Mouse (Mus musculus) stomach, embryonic 15.5 days (tissue): ENCODE data around the gene Sult2a8. TPM values are rescaled to one million over a fixed set of nuclear protein-coding genes. Genes with fewer than 3 reads are reported as not detected.
"Not testable (repeated sequence)": the region's sequence is repeated elsewhere in the genome, so short reads cannot be mapped to it uniquely, and the experiment has no call there.

ENCODE experiments used
- ATAC-seq: fragments of 200-750 bp; cut with Nextera tagmentation; 2 replicates; pipeline ENCODE4 v1.8.0; 2017; ENCODE audit warnings: low read depth, moderate number of reproducible peaks, moderate TSS enrichment; ENCODE audit not compliant: insufficient read depth, low FRiP score
- H3K27ac ChIP-seq: fragments of 300-500 bp; sonication (generic); 2 replicates; pipeline ENCODE4 v1.5.1; 2015; ENCODE audit warnings: mild to moderate bottlenecking, inconsistent platforms
- H3K27me3 ChIP-seq: fragments of 300-500 bp; sonication (generic); replicated peaks from 2 replicates; pipeline ENCODE4 v1.6.1; 2015; ENCODE audit warnings: inconsistent platforms
- H3K36me3 ChIP-seq: fragments of 300-500 bp; sonication (generic); 2 replicates; pipeline ENCODE4 v1.6.1; 2015; ENCODE audit warnings: inconsistent platforms
- H3K4me1 ChIP-seq: fragments of 300-500 bp; sonication (generic); 2 replicates; pipeline ENCODE4 v1.6.1; 2015; ENCODE audit warnings: inconsistent platforms
- H3K4me2 ChIP-seq: fragments of 300-500 bp; sonication (generic); 2 replicates; pipeline ENCODE4 v1.6.1; 2015; ENCODE audit warnings: mild to moderate bottlenecking, inconsistent platforms
- H3K4me3 ChIP-seq: fragments of 300-500 bp; sonication (generic); replicated peaks from 2 replicates; pipeline ENCODE4 v1.5.1; 2015; ENCODE audit warnings: inconsistent platforms
- H3K9ac ChIP-seq: fragments of 300-500 bp; sonication (generic); 2 replicates; pipeline ENCODE4 v1.6.1; 2015; ENCODE audit warnings: inconsistent platforms
- H3K9me3 ChIP-seq: fragments of 300-500 bp; sonication (generic); 2 replicates; pipeline ENCODE4 v1.6.1; 2016; ENCODE audit warnings: inconsistent platforms
- WGBS: fragments of 180-500 bp; shearing (Covaris S2); methylation state at CpG from one replicate; pipeline ENCODE4 v1.1.7; 2015; 5-methylcytosine and 5-hydroxymethylcytosine counted together
- polyA plus RNA-seq: library from polyadenylated mRNA; unstranded; fragments of >200 nt; fragmentation: Nextera tagmentation; extraction: Ambion mirVana; gene quantifications from 2 replicates; pipeline ENCODE4 v1.2.1, GENCODE M21; 2015

Gene Sult2a8
- 0.14 and 0.72 TPM in 2 replicates for polyA plus RNA-seq

DNA sequence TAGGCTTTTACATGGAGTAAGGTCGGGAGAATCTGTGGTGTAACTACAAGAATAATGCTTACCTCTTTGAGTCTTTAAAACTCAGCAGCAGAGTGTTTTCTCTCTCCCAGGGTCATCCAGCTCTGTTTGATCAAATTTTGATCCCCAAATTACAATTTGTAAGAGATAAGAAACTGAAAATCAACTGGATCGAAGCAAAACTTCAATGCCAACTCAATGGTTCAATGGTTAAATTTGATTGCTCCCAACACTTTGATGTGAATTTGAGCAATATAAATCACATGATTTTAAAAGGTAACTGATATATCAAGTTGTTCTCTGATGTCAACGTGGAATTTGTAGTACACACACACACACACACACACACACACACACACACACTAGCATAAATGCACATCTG lies at the start of gene Sult2a8:
Sult2a8 (minus strand) TSS at position 236 of the 400 bp plus-strand sequence.
- Histone ChIP-seq H3K4me3 (no peak within 1 kb of the TSS), H3K4me2 (no peak within 1 kb of the TSS), H3K9ac (no peak within 1 kb of the TSS), H3K27ac (no peak within 1 kb of the TSS), H3K4me1 (no peaks in the 10 kb centered on the region), H3K36me3 (no peaks in the 10 kb centered on the region), H3K27me3 (no peaks in the 10 kb centered on the region), H3K9me3 (no peaks in the 10 kb centered on the region)
- no peak for ATAC-seq
- WGBS: 61% methylated on average over 3 of the region's 3 CpGs

DNA sequence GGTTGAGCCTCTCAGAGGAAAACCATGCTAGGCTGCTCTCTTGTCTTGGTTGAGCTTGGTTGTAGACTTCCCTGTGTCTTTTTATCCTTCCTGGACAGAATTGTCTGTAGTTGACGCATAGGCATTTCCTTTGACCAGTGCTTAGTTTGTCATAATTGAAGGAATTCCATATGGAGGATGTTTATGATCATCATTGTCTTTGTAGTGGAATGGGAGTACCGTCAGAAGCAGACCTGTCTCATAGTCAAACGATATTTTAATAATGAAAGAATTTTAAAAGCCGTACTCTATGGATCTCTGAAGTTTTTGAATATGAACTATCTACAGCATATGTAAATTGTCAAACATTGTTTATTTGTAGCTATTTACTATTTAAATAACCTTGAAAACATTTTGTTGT lies 47.6 kb upstream of the Sult2a8 start, which contains the start of gene Sult2a7:
Sult2a7 (minus strand) TSS at position 101 of the 400 bp plus-strand sequence.
- Histone ChIP-seq H3K9ac (no peak within 1 kb of the TSS), H3K4me1 (no peaks in the 10 kb centered on the region), H3K27me3 (no peaks in the 10 kb centered on the region), H3K27ac (no peak within 1 kb of the TSS), H3K4me3 (no peak within 1 kb of the TSS), H3K36me3 (no peaks in the 10 kb centered on the region), H3K9me3 (no peaks in the 10 kb centered on the region), H3K4me2 (no peak within 1 kb of the TSS)
- WGBS: 88% methylated on average over 4 of the region's 4 CpGs
- ATAC-seq: no peak

DNA sequence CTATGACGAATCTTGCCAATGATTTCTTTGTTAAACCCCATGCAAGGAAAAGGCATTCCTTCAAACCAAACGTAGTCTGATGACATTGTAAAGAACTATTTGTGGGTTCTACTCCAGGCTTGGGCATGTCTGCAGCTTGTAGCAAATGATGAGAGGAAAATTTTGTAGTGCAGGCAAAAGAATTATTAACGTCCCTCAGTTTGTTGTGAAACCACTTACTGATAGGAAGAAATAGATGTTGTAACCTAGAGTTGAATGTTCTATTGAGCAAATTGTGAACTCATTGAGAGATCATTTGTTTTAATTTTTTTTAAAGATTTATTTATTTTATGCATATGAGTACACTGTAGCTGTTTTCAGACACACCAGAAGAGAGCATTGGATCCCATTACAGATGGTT lies 46.3 kb upstream of the Sult2a8 start:
- Histone ChIP-seq H3K4me3 (no peak overlapping the region), H3K27ac (no peak overlapping the region), H3K4me2 (no peak overlapping the region), H3K27me3 (no peaks in the 10 kb centered on the region), H3K4me1 (no peaks in the 10 kb centered on the region), H3K9ac (no peak overlapping the region), H3K36me3 (no peaks in the 10 kb centered on the region), H3K9me3 (no peaks in the 10 kb centered on the region)
- 73% methylated on average over 3 of the region's 3 CpGs for WGBS
- ATAC-seq: no peak

DNA sequence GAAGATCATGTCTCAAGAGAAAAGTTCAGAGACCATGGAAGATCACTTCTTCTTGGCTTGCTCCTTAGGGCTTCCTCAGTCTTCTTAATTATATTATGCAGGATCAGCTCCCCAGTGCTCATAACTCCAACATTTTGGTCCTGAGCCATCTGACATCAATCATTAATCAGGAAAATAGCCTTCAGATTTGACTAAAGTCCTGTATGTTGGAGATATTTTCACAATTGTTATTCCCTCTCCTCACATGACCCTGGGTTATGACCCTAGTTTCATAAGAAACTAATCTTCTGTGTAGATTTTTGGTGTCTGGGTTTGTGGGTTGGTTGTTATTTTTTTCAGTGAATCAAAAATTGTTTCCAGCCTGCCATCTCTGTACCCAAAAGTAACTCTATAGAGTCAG lies 7.0 kb downstream of the Sult2a8 start:
- H3K4me3 ChIP-seq: no peak overlapping the region
- H3K9me3 ChIP-seq: 0 out of 2 replicates have a peak, but pooled peaks cover 3% of the 10 kb centered on the region

DNA sequence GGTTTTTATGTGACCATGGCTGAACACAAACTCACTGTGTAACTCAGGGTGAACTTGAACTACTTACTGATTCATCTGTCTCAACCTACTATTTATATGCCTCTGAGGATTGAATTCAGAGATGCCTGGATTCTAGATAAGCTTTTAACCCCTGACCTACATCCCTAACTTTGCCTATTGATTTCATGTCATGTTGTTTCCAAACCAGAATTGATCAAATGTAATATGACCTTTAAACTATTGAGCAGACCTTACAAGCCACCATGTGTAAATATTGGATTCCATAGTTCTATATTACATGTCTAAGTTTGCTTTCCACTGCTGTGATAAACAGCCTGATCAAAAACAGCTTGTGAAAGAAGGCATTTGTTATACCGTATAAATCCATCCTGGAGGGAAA lies 8.1 kb downstream of the Sult2a8 start:
- 64% methylated on average over 1 of the region's 1 CpGs for WGBS
- no peak overlapping the region for H3K4me3 ChIP-seq
- no peak for ATAC-seq

More for the DNA sequence above, 7.0 kb downstream of the Sult2a8 start:
- ATAC-seq: no peak
- H3K27me3 ChIP-seq: no peaks in the 10 kb centered on the region
- H3K27ac ChIP-seq: no peak overlapping the region
- no peak overlapping the region for H3K4me2 ChIP-seq
- H3K4me1 ChIP-seq: no peaks in the 10 kb centered on the region
- no peak overlapping the region for H3K9ac ChIP-seq
- H3K36me3 ChIP-seq: no peaks in the 10 kb centered on the region

DNA sequence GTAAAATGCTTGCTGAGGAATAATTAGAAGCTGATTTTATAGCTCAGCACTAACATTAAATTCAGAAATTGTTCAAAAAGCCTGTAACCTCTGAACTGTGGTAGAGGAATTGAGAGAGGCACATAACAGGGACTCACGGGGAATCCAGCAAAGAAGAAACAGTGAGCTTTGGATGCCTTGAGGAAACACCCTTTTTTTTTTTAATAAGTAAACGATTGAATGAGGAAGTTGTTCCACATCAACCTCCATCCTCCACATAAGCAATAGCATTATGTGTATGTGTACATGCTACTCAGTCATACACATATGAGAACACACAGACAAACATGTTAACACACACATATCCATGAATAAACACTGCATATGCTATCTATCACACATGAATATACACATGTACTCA lies 8.5 kb downstream of the Sult2a8 start:
- Histone ChIP-seq H3K9ac (no peak overlapping the region), H3K4me2 (no peak overlapping the region), H3K9me3 (0 out of 2 replicates have a peak, but pooled peaks cover 3% of the 10 kb centered on the region), H3K36me3 (no peaks in the 10 kb centered on the region), H3K27me3 (no peaks in the 10 kb centered on the region), H3K27ac (no peak overlapping the region), H3K4me3 (no peak overlapping the region), H3K4me1 (no peaks in the 10 kb centered on the region)
- WGBS: 60% methylated on average over 2 of the region's 2 CpGs
- ATAC-seq: no peak

More for the DNA sequence above, 8.1 kb downstream of the Sult2a8 start:
- 0 out of 2 replicates have a peak, but pooled peaks cover 3% of the 10 kb centered on the region for H3K9me3 ChIP-seq
- H3K4me2 ChIP-seq: no peak overlapping the region
- H3K27ac ChIP-seq: no peak overlapping the region
- H3K27me3 ChIP-seq: no peaks in the 10 kb centered on the region
- no peak overlapping the region for H3K9ac ChIP-seq
- no peaks in the 10 kb centered on the region for H3K4me1 ChIP-seq
- no peaks in the 10 kb centered on the region for H3K36me3 ChIP-seq

DNA sequence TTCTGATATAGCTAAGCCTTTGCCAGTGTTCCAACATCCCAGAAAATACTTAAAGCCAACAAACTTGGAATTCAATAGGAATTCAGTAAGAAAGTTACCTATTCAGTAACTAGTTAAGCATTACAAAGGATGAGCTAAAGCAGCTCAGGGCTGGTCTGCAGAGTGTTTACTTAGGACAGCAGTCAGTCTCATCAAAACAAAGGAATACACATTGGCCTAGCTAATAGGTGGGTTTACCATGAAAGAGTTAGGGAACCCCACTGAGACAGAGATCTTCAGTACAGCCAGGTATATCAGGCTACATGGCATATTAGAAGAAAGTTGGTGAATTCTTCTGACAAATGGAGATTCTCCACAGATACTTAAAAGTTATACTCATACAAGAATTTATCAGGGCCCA lies 47.2 kb downstream of the Sult2a8 start:
- not testable (repeated sequence) for H3K36me3 ChIP-seq, H3K27me3 ChIP-seq, H3K9me3 ChIP-seq, H3K27ac ChIP-seq, H3K4me2 ChIP-seq, H3K4me1 ChIP-seq, H3K9ac ChIP-seq, H3K4me3 ChIP-seq, ATAC-seq

DNA sequence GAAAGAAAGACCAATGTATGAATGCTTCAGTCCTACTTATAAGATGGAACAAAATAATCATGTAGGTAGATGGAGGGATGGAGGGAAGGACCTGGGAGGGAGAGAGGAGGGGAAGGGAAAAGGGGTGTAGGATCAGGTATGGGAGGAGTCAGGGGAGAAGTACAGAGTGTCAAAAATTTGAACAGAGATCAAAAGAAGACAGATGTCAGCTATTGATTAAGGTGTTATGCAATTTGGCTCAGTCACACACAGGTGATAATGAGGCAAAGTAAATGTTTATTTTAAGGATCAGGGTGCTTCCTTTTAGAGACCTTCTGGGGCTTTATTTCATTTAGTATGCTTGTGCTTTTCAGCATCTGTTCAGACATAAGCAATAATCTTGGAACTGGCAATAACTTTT lies 50.1 kb downstream of the Sult2a8 start:
- no peak overlapping the region for H3K4me2 ChIP-seq
- no peaks in the 10 kb centered on the region for H3K27me3 ChIP-seq
- H3K4me3 ChIP-seq: no peak overlapping the region
- H3K4me1 ChIP-seq: no peaks in the 10 kb centered on the region
- no peak for ATAC-seq
- H3K27ac ChIP-seq: no peak overlapping the region
- H3K9me3 ChIP-seq: no peaks in the 10 kb centered on the region
- H3K9ac ChIP-seq: no peak overlapping the region
- no peaks in the 10 kb centered on the region for H3K36me3 ChIP-seq

Other genes with a start within 250 kb of the Sult2a8 start
- not detected in 2 replicates for gene Sult2a6, start 191.9 kb downstream of the Sult2a8 start, polyA plus RNA-seq
- not detected in 2 replicates for gene Obox8, start 113.2 kb downstream of the Sult2a8 start, polyA plus RNA-seq
- gene Sult2a7, start 47.5 kb upstream of the Sult2a8 start, polyA plus RNA-seq: not detected in 2 replicates
- gene Vmn1r90, start 116.7 kb upstream of the Sult2a8 start, polyA plus RNA-seq: 0.17 and 0.30 TPM in 2 replicates
- not detected in 2 replicates for gene Obox7, start 212.7 kb upstream of the Sult2a8 start, polyA plus RNA-seq